Mouse (Mus musculus): ENCODE data around the gene Ints6.

GRCm38 (mm10) chr14:62673646-62674045 is 87.3 kb downstream of the Ints6 start:
- no peak for TF ChIP-seq CTCF (IDR thresholded peaks at IDR 0.05; ENCODE audit: borderline replicate concordance, insufficient read depth, low read depth, low read length)
- no peak for TF ChIP-seq POLR2A (IDR thresholded peaks at IDR 0.05; ENCODE audit: borderline replicate concordance, insufficient read depth, low read length)
